Mouse (Mus musculus): Measurements from ENCODE around the gene Cyp3a11. TPM values are rescaled to one million over a fixed set of nuclear protein-coding genes. Genes with fewer than 3 reads are reported as not detected.
"Not testable (repeated sequence)": the region's sequence is repeated elsewhere in the genome, so short reads cannot be mapped to it uniquely, and the experiment has no call there.

Cyp3a11 gene
- under 1 TPM in 1 of 2 experiments, not detected in 1; 0.29 TPM for total RNA-seq (2021)
- long read RNA-seq, experiment 1, result 0 reads
- long read RNA-seq, experiment 2, result 0 reads

DNA sequence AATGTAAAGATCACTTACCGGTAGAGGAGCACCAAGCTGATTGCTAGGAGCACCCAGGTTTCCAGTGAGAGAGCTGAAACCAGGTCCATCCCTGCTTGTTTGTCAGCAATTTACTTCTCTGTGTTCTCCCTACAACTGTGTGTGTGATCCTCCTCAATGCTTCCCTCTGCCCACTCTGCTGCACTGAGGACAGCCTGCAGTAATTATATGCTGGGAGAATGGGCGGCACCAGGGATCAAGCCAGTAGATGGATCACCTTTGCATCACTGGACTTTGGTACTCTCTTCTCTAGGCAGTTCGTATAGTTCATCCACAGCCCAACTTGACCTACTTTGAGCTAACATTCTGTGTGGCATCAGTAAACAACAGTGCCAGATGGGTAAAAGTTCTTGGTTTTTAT, at the start of gene Cyp3a11:
Gene Cyp3a11 (minus strand): TSS at position 277 of the 400 bp plus-strand sequence.
- no peak for DNase-seq

DNA sequence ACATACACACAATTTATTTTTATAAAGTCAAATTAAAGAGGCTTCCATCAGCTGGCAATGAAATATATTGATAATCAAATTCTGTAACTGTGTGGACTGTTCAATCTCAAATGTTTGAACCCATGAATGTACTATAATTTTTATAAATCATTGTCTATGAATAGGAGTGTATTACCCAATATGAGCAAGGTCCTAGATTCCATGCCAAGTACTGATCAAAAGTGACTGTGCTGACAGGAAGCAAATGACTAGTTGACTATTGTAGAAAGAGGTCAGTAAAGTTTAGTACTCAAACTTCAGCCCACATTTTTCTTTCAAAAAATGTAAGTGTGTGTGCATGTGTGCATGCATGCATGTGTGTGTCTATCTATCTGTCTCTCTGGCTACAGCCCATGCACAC, 33.1 kb upstream of the Cyp3a11 start:
- DNase-seq, result no peak

DNA sequence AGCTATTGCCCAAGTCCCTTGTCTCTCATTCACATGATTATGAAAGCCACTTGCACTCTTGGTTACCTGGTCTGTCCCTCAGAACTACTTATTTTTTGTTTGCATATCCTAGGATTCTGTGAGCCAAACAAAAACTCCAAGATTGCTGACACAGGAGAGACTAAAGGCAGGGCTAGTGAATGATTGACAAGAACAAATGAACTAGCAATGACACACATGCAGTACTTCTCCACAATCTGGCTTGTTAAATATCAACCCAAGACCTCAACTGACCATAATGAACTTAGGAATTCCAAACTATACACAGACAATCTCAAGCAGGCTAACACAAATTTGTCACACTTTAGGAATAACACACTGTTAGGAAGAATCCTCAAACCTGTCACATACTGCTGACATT, 32.0 kb upstream of the Cyp3a11 start:
- DNase-seq, result no peak

DNA sequence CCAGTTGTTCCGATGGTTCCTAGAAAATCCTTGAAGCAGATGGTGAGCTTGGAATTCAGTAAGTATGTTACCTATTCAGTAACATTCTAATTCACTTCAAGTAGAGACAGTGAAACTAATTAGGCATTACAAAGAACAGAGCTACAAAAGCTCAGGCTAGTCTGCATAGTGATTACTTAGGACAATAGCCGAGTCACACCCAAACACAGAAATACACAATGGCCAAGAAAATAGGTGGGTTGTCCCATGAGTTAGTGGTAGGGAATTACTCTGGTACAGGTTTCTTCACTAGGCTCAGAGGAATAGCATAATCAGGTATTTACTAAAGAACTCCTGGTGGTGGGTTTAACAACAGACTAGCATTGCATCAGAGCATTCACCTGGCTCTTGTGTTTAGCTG, 27.2 kb upstream of the Cyp3a11 start:
- DNase-seq, result not testable (repeated sequence)

DNA sequence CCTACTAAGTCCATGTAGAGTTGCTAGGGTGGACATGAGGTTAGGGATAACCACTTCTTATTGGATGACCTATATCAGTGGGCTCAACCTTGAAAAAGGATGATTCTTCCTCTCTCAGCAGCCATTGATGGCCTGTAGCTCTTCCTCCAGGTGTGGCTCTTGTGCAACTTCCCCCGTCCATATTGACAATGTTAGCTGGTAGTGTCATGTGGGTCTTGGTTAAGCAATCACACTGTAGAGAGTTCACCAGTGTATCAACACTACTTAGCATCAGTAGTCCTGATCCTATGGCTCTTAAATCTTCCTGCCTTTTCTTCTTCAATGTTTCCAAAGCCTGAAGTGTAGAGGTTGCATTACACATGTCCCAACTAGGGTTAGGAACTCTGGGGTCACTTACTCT, 24.8 kb upstream of the Cyp3a11 start:
- no peak for DNase-seq

DNA sequence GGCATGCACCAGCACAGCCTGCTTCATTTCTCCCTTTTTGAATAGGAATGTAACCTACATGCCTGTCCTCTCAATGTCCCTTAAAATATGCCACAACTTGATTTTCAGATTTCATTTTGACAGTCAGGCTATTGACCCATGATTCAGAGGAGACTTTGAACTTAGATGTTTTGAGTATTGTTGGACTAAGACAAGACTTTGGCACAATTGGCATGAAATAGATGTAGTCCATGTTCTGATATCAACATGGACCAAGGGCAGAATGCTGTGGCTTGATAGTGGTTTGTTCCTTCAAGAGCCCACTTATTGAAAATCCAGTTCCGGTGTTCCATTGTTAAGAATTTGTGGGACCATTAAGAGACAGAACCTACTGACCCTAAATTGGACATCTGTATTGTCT, 23.6 kb upstream of the Cyp3a11 start:
- DNase-seq, result no peak

DNA sequence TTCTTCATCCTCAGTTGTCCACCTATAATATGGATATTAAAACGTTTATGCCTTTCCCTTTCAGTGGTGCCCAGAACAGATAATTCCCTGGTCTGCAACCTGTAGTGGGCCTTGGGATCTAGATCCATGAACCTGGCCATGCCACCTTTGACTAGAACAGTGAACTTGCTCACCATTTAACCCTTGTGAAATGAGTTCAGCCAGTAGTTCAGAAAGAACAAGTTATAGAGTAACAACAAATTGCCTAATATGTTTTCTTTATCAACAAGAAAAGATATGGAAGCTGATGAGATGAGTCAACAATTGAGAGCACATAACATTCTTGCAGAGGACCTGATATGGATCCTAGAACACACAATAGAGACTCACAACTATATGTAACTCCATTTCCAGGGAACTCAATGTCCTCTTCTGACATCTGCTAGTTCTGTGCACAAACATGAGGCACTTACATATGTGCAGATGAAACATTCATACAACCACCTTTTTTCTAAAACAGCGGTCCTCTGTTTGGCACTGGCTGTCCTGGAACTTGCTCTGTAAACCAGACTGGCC, 20.7 kb upstream of the Cyp3a11 start:
- no peak for DNase-seq

DNA sequence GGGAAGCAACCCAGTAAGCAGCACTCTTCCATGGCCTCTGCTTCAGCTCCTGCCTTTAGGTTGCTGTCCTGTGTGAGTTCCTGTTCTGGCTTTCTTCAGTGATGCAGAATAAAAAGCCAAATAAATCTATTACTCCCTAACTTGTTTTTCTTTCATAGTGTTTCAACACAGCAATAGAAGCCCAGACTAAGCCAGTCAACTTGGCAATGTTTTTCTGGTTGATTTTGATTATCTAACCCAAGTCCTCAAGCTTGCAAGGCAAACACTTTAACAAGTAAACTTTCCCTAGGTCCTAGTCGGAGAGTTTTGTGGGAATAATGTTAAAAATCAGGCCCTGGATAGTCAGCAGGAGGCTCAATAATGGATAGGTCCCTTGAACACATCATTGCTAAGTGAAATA, 17.5 kb upstream of the Cyp3a11 start:
- no peak for DNase-seq

DNA sequence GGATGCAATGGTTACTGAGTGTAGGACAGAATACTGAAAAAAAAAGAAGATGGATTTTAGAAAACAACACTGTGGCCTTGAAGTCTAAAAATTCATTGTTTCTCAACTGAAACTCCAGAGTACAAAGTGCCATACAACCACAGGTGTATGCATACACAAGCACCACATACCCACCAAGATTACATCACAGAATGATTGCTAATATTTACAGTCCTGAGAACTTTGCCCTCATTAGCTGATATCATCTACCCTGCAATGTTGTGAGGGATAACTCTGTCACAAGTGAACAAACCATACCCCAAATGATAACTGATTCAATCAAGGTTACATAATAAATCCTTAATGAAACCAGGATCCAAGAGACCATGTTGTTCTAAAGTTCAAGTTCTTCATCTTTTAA, 1.4 kb upstream of the Cyp3a11 start:
- DNase-seq, result no peak

DNA sequence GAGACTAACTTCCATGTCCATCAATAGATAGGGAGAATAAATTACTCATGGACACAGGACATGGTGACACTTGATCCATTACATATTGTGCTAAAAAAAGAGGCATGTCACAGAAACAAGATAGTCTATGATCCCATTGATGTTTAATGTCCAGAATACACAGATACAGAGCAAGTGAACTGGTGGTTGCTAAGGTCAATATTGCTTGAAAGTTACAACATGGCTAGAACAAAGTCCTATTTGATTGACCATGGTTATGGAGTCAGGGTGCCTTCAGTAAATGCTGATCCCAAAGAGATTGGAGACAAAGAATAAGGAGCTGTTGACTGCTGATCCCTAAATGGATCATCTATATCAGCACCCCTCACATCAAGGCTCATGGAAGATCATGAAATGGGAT, 12.3 kb downstream of the Cyp3a11 start:
- not testable (repeated sequence) for DNase-seq

DNA sequence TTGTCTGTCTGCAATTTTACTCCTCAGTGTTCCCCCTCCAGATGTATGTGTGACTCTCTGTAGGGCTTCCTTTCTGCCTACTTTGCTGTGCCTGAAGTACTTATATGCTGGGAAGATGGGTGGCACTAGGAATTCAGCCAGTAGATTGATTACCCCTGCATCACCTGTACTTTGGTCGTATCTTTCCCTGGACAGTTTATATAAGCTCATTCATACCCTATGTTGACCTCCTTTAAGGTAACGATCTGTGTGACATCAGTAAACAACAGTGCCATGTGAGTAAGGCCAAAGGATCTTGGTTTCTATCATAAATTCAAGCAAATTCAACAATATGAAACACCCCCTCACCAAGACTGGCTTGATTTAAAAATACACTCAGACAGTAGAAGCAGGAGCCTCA, 74.0 kb downstream of the Cyp3a11 start, which contains the start of gene Cyp3a44:
Gene Cyp3a44 (minus strand): TSS at position 79 of the 400 bp plus-strand sequence.
- DNase-seq, result not testable (repeated sequence)

Other genes with a start within 250 kb of the Cyp3a11 start
- not detected for gene Cyp3a41a, start 159.8 kb downstream of the Cyp3a11 start, total RNA-seq (2021)
- not detected for gene Cyp3a44, start 74.1 kb downstream of the Cyp3a11 start, total RNA-seq (2021)
- not detected for gene Cyp3a25, start 129.7 kb upstream of the Cyp3a11 start, total RNA-seq (2021)
- not detected for gene Cyp3a59, start 199.3 kb upstream of the Cyp3a11 start, total RNA-seq (2021)